Mouse (Mus musculus) liver, postnatal 0 days (tissue): Measurements from ENCODE around the gene Dclre1b.

Source experiments
- CTCF ChIP-seq: sonication (generic); IDR thresholded peaks from 2 replicates; pipeline ENCODE4 v1.5.1; 2016; ENCODE audit warnings: antibody characterized with exemption, low read depth
- EP300 ChIP-seq: IDR thresholded peaks from 2 replicates; pipeline ENCODE4 v1.6.1; 2016; ENCODE audit warnings: antibody characterized with exemption, low read depth, mild to moderate bottlenecking

DNA sequence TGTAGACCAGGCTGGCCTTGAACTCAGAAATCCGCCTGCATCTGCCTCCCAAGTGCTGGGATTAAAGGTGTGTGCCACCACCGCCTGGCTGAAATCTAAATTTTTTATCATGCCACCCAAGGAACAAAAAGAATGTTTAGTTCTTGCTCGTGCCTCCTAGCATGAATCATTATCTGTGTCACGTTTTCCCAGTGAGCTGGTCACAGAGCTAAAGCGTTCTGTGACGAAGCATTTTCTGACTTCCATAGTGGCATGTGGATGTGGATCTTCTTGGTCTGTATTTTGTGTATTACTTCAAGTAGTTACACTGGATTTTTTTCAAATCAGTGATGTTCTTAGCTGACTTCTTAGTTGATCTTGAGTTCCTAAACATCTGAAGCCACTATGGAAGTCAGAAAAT is 1.7 kb upstream of the Dclre1b start:
- TF ChIP-seq CTCF (no peak), EP300 (no peak)
